Mouse (Mus musculus) small intestine, adult 2 months (tissue): ENCODE data around the gene Cuedc1.

Source experiments
- CTCF ChIP-seq: fragments of 200-500 bp; IDR thresholded peaks from 2 replicates; pipeline ENCODE4 v1.5.1; 2012; ENCODE audit warnings: low read depth, mild to moderate bottlenecking, control low read depth, inconsistent platforms, low read length, moderate library complexity, mixed read lengths; ENCODE audit not compliant: insufficient replicate concordance, insufficient read length; ENCODE audit errors: extremely low read depth
- POLR2A ChIP-seq: fragments of 200-500 bp; IDR thresholded peaks from 2 replicates; pipeline ENCODE4 v1.6.1; 2012; ENCODE audit warnings: low read depth, mild to moderate bottlenecking, control low read depth, inconsistent platforms, low read length, moderate library complexity

DNA sequence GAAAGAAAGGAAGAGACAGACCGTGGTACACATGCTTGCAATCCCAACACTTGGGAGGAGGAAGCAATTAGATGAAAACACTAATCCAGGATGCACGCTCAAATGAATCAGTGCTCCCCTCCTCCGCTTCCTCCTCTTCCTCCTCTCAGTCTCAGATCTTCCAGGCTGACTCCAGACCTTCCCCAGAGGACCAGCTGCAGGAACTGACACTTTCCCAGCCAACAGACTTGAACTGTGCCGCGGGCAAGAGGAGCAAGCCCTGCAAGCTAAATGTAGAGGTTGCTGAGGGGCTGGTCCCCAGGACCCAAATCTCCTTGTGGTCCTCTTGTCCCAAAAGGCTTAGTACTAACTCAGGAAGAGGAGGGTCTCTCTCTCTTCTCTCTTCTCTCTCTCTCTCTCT, 8.7 kb upstream of the Cuedc1 start:
- no peak for TF ChIP-seq POLR2A
- TF ChIP-seq CTCF: no peak
